ENCODE assay signal across 29 mouse cellular contexts in genomic region chr8:116375758-116376157, GRCm38 (mm10).
DNase-seq lines count a peak whose midpoint lies in the region; ATAC-seq lines count a peak whose summit lies in the region.
"Had no signal": no experiment of that assay in that cellular context is flagged by ENCODE, and none has a peak within 500 bp of the region (broad histone marks: within the 10 kb centered on the region; RNA-seq: fewer than 3 reads in every experiment).

No protein-coding gene starts in this region.

- H3K9me3 ChIP-seq in midbrain, embryonic 14.5 days (ENCODE audit: control insufficient read depth, low read length) = no peaks in the 10 kb centered on the region
- H3K9me3 ChIP-seq: forebrain, embryonic 10.5 days; forebrain, embryonic 13.5 days; hindbrain, embryonic 10.5 days; hindbrain, embryonic 13.5 days; intestine, embryonic 15.5 days had no signal

- ATAC-seq in frontal cortex, adult (ENCODE audit: low TSS enrichment) = peak; percentile 70
- no peak for ATAC-seq in midbrain, embryonic 14.5 days (ENCODE audit: low FRiP score, low TSS enrichment)
- ATAC-seq: forebrain, embryonic 13.5 days; forebrain, postnatal 0 days; hindbrain, embryonic 16.5 days; intestine, embryonic 15.5 days; Patski had no signal

- no peak overlapping the region for H3K4me3 ChIP-seq in midbrain, embryonic 14.5 days (replicated peaks; ENCODE audit: low read depth, low read length)
- H3K4me3 ChIP-seq: erythroblast, embryonic 14.5 days; forebrain, embryonic 10.5 days; forebrain, embryonic 13.5 days; hindbrain, embryonic 10.5 days; hindbrain, embryonic 13.5 days; intestine, embryonic 15.5 days had no signal

- H3K36me3 ChIP-seq in midbrain, embryonic 14.5 days (ENCODE audit: control insufficient read depth, insufficient read depth, low read length) = no peaks in the 10 kb centered on the region
- H3K36me3 ChIP-seq: forebrain, embryonic 10.5 days; G1E; hindbrain, embryonic 10.5 days; hindbrain, embryonic 13.5 days; intestine, embryonic 15.5 days had no signal

- no peaks in the 10 kb centered on the region for H3K27me3 ChIP-seq in midbrain, embryonic 14.5 days (ENCODE audit: control insufficient read depth, insufficient read depth, low read length)
- H3K27me3 ChIP-seq: intestine, embryonic 15.5 days; Patski had no signal

- H3K9ac ChIP-seq in midbrain, embryonic 14.5 days (replicated peaks; ENCODE audit: low read length) = no peak overlapping the region
- H3K9ac ChIP-seq: forebrain, embryonic 13.5 days; forebrain, postnatal 0 days; hindbrain, embryonic 13.5 days; intestine, embryonic 15.5 days had no signal

- 87% methylated on average over 5 of the region's 5 CpGs for WGBS in midbrain, embryonic 14.5 days

- H3K27ac ChIP-seq in midbrain, embryonic 14.5 days (replicated peaks; ENCODE audit: low read depth, low read length) = no peak overlapping the region
- H3K27ac ChIP-seq: forebrain, embryonic 10.5 days; forebrain, embryonic 13.5 days; hindbrain, embryonic 10.5 days; hindbrain, embryonic 13.5 days; intestine, embryonic 15.5 days had no signal

- DNase-seq in frontal cortex, postnatal 25 days (ENCODE audit: low spot score in 2 of 2) = no peak
- DNase-seq in right cerebral cortex, adult 2 months (ENCODE audit: low spot score in 2 of 2) = peak; percentile 26 to 40
- DNase-seq in right cerebral cortex, postnatal 10 days (ENCODE audit: low spot score in 2 of 2) = no peak
- peak; percentile 10 for DNase-seq in telencephalon, adult 2 months (ENCODE audit: low read depth, low spot score)
- no peak for DNase-seq in midbrain, embryonic 14.5 days
- DNase-seq: adrenal gland, postnatal 10 days; adrenal gland, postnatal 36 days; B cell, adult 2 months; cerebellum, adult 11-12 months; cerebellum, adult 8-10 months; cerebellum, postnatal 10 days; cerebellum, postnatal 36 days; embryo, embryonic 11 days; forebrain, postnatal 0 days; gastrocnemius, postnatal 10 days; gastrocnemius, postnatal 36 days; heart, postnatal 36 days; kidney, adult 11 months had no signal

- H3K4me2 ChIP-seq in midbrain, embryonic 14.5 days (ENCODE audit: low read length) = no peak overlapping the region
- H3K4me2 ChIP-seq: forebrain, embryonic 13.5 days; heart, embryonic 11.5 days; hindbrain, embryonic 13.5 days; intestine, embryonic 15.5 days had no signal

- H3K4me1 ChIP-seq in midbrain, embryonic 14.5 days (ENCODE audit: control insufficient read depth, insufficient read depth, low read length) = no peaks in the 10 kb centered on the region
- H3K4me1 ChIP-seq: hindbrain, embryonic 13.5 days; intestine, embryonic 15.5 days had no signal

Comparison
In these comparisons a context has a peak if more than half of its experiments do, and no peak if none do; other contexts are left out.
1. DNase-seq: peak in right cerebral cortex, adult 2 months (2 of 2) and telencephalon, adult 2 months (single experiment); none in frontal cortex, postnatal 25 days (0 of 2), right cerebral cortex, postnatal 10 days (0 of 2) and midbrain, embryonic 14.5 days (single experiment).